Mouse (Mus musculus) granulocyte monocyte progenitor cell, adult 5-6 weeks (primary cell): ENCODE data around the gene Suv39h1. TPM values are rescaled to one million over a fixed set of nuclear protein-coding genes. Genes with fewer than 3 reads are reported as not detected.
A peak's percentile ranks its signal among the peaks of the same experiment; 100 is the strongest.
"Not testable (repeated sequence)": the region's sequence is repeated elsewhere in the genome, so short reads cannot be mapped to it uniquely, and the experiment has no call there.

Experiments used
- ATAC-seq: replicated peaks from 2 replicates; pipeline ENCODE4 v1.8.0; 2016; ENCODE audit warnings: mild to moderate bottlenecking, moderate TSS enrichment, inconsistent platforms; ENCODE audit not compliant: poor library complexity, severe bottlenecking
- total RNA-seq, 2 experiments: library from RNA; stranded (forward) in 1 of 2; stranded (reverse) in 1 of 2; fragments of 200-712, 200-1000 nt in 1 of 2; fragments of >200 nt in 1 of 2; fragmentation: Nextera tagmentation in 1 of 2; gene quantifications; 2 replicates each; pipeline ENCODE4 v1.2.3; 2014 to 2017

Suv39h1 gene
- total RNA-seq, 2 experiments from 2014 or later: 79.8 to 80.1 TPM

DNA sequence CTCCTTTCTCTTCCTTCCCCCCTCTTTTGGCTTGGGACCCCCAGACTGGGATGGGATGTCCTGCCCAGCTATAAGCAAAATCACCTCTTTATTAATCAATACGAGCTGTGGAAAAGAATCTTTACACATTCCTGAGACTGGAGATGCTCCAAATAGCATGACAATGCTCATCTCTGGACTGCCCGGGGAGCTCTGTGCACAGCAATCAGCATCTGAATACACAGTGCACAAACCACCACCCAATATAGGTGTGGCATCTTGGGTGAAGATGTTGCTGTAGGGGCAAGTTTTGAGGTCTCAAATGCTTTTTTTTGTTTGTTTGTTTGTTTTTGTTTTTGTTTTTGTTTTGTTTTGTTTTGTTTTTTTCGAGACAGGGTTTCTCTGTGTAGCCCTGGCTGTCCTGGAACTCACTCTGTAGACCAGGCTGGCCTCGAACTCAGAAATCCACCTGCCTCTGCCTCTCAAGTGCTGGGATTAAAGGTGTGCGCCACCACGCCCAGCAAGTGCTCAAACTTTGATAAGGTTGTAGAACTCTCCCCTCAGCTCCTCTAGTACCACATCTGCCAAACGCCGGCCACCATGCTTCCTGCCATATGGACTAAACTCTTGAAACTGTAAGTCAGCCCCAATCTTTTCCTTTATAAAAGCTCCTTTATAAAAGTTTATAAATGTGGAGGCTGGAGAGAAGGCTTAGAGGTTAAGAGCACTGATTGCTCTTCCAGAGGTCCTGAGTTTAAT, 23.3 kb downstream of the Suv39h1 start:
- not testable (repeated sequence) for ATAC-seq

- peak; percentile 40; the same call in 1 of the 2 replicates for ATAC-seq
Measured at GRCm38 (mm10) chrX:8033009-8033408, 41.6 kb downstream of the Suv39h1 start.

DNA sequence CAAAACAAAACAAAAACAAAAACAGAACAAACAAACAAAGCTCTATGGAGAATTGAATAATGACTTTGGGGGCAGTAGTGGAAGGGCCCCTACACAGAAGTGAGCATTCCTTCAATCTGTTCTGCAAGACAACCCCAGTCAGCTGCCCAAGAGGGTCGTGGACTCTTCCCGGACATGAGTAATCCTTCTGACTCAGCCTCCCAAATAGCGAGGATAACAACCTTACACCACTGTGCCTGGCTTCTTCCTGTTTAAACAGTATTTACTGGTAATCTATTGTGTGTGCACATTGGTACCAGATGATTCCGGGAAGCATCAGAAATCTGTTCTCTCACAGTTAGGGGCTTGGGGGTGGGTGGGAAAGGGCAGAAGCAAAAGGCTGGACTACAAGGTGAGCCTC, 47.7 kb downstream of the Suv39h1 start:
- ATAC-seq: no peak

GRCm38 (mm10) chrX:8024795-8025194, 49.8 kb downstream of the Suv39h1 start:
- no peak for ATAC-seq

DNA sequence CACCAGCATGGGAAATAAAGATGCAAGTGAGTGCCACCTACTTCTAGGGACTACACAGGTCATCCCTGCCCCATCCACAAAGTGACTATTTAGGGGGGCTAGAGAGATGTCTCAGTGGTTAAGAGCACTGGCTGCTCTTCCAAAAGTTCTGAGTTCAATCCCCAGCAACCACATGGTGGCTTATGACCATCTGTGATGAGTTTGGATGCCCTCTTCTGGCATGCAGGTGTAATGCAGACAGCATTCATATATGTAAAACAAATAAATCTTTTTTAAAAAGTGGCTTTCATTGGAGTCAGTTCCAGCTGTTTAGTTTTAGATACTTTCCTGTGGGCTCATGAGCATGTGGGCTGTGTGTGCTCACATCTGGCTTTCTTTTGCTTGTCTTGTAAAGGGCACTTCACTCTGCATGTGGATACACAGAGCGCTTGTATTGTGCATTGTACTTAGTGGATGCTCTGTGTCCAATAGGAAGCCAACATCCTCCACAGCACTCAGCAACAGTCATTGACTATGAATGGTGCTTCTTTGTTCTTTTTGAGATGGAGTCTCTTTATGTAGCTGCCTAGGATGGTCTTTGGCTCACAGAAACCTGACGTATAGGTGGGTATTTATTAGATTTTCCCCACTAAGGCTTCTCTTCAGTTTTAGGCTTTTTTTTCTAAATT, 54.3 kb downstream of the Suv39h1 start:
- ATAC-seq: no peak; the same call in 1 of the 2 replicates

DNA sequence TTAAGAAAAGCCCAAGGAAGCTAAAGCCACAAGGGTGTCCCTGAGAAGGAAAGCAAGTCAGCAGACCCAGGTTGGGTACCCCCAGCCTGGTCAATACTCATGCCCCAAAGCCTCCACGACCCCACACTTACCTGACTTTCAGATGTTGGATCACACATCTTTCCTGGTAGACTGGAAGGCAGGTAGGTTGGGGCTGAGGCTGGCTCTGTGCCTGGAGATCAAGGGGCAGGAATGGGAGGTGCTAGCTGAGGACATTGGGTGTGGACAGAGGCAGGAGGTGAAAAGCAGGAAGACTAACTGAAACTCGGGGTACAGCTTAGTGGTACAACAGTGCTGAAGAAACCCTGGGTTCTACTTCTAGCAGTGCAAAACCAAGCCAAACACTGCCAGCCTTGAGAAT, 56.3 kb downstream of the Suv39h1 start, which contains the start of gene Glod5:
Gene Glod5, minus strand, starts transcription at position 207 of the 400 bp plus-strand sequence.
- ATAC-seq: no peak

- ATAC-seq: peak; percentile 70
Measured at GRCm38 (mm10) chrX:8017142-8017541, 57.4 kb downstream of the Suv39h1 start.

- ATAC-seq: not testable (repeated sequence)
Measured at GRCm38 (mm10) chrX:8015675-8016074, 58.9 kb downstream of the Suv39h1 start.

GRCm38 (mm10) chrX:8013569-8014314, 60.8 kb downstream of the Suv39h1 start:
- no peak for ATAC-seq

GRCm38 (mm10) chrX:8013157-8013556, 61.4 kb downstream of the Suv39h1 start:
- ATAC-seq: no peak

Other genes with a start within 250 kb of the Suv39h1 start
- 44.0 and 47.5 TPM in 2 replicates for gene Otud5, start 233.4 kb downstream of the Suv39h1 start, total RNA-seq (2014; fragmentation: Nextera tagmentation)
- 56.4 and 57.4 TPM in 2 replicates for gene Otud5, start 233.4 kb downstream of the Suv39h1 start, total RNA-seq (2017)
- 6.3 and 7.1 TPM in 2 replicates for gene Pim2, start 196.5 kb downstream of the Suv39h1 start, total RNA-seq (2014; fragmentation: Nextera tagmentation)
- 0.78 and 1.5 TPM in 2 replicates for gene Pim2, start 196.5 kb downstream of the Suv39h1 start, total RNA-seq (2017)
- 18.7 and 35.6 TPM in 2 replicates for gene Slc35a2, start 190.7 kb downstream of the Suv39h1 start, total RNA-seq (2014; fragmentation: Nextera tagmentation)
- 14.6 and 19.6 TPM in 2 replicates for gene Slc35a2, start 190.7 kb downstream of the Suv39h1 start, total RNA-seq (2017)
- 53.9 and 80.4 TPM in 2 replicates for gene Pqbp1, start 175.5 kb downstream of the Suv39h1 start, total RNA-seq (2014; fragmentation: Nextera tagmentation)
- 130 and 144 TPM in 2 replicates for gene Pqbp1, start 175.5 kb downstream of the Suv39h1 start, total RNA-seq (2017)
- gene Timm17b, start 175.4 kb downstream of the Suv39h1 start, total RNA-seq (2014; fragmentation: Nextera tagmentation): 80.9 and 119 TPM in 2 replicates
- gene Timm17b, start 175.4 kb downstream of the Suv39h1 start, total RNA-seq (2017): 62.7 and 111 TPM in 2 replicates
- not detected in 2 replicates for gene Gm10491, start 166.9 kb downstream of the Suv39h1 start, total RNA-seq (2014; fragmentation: Nextera tagmentation)
- gene Gm10491, start 166.9 kb downstream of the Suv39h1 start, total RNA-seq (2017): not detected in 2 replicates
- not detected in 2 replicates for gene Gm10490, start 165.2 kb downstream of the Suv39h1 start, total RNA-seq (2014; fragmentation: Nextera tagmentation)
- not detected in 2 replicates for gene Gm10490, start 165.2 kb downstream of the Suv39h1 start, total RNA-seq (2017)
- gene Pcsk1n, start 154.9 kb downstream of the Suv39h1 start, total RNA-seq (2014; fragmentation: Nextera tagmentation): not detected in 2 replicates
- not detected in 2 replicates for gene Pcsk1n, start 154.9 kb downstream of the Suv39h1 start, total RNA-seq (2017)
- not detected in 2 replicates for gene Eras, start 146.2 kb downstream of the Suv39h1 start, total RNA-seq (2014; fragmentation: Nextera tagmentation)
- not detected in 2 replicates for gene Eras, start 146.2 kb downstream of the Suv39h1 start, total RNA-seq (2017)
- gene Hdac6, start 126.9 kb downstream of the Suv39h1 start, total RNA-seq (2014; fragmentation: Nextera tagmentation): 11.5 and 13.5 TPM in 2 replicates
- 7.5 and 8.0 TPM in 2 replicates for gene Hdac6, start 126.9 kb downstream of the Suv39h1 start, total RNA-seq (2017)
- gene Gata1, start 96.7 kb downstream of the Suv39h1 start, total RNA-seq (2014; fragmentation: Nextera tagmentation): 2.2 and 4.5 TPM in 2 replicates
- 3.6 and 4.2 TPM in 2 replicates for gene Gata1, start 96.7 kb downstream of the Suv39h1 start, total RNA-seq (2017)
- not detected in 2 replicates for gene Glod5, start 56.3 kb downstream of the Suv39h1 start, total RNA-seq (2014; fragmentation: Nextera tagmentation)
- not detected in 2 replicates for gene Glod5, start 56.3 kb downstream of the Suv39h1 start, total RNA-seq (2017)
- 88.2 and 104 TPM in 2 replicates for gene Was, start 15.7 kb upstream of the Suv39h1 start, total RNA-seq (2014; fragmentation: Nextera tagmentation)
- 82.0 and 114 TPM in 2 replicates for gene Was, start 15.7 kb upstream of the Suv39h1 start, total RNA-seq (2017)
- 25.6 and 30.5 TPM in 2 replicates for gene Wdr13, start 58.1 kb upstream of the Suv39h1 start, total RNA-seq (2014; fragmentation: Nextera tagmentation)
- 15.6 and 17.4 TPM in 2 replicates for gene Wdr13, start 58.1 kb upstream of the Suv39h1 start, total RNA-seq (2017)
- gene Rbm3, start 71.1 kb upstream of the Suv39h1 start, total RNA-seq (2014; fragmentation: Nextera tagmentation): 877 and 914 TPM in 2 replicates
- 1,015 and 1,242 TPM in 2 replicates for gene Rbm3, start 71.1 kb upstream of the Suv39h1 start, total RNA-seq (2017)
- gene Tbc1d25, start 101.4 kb upstream of the Suv39h1 start, total RNA-seq (2014; fragmentation: Nextera tagmentation): 6.7 and 10.8 TPM in 2 replicates
- 4.1 and 4.4 TPM in 2 replicates for gene Tbc1d25, start 101.4 kb upstream of the Suv39h1 start, total RNA-seq (2017)
- gene Ebp, start 118.8 kb upstream of the Suv39h1 start, total RNA-seq (2014; fragmentation: Nextera tagmentation): 69.1 and 79.2 TPM in 2 replicates
- gene Ebp, start 118.8 kb upstream of the Suv39h1 start, total RNA-seq (2017): 67.8 and 107 TPM in 2 replicates
- gene Porcn, start 131.8 kb upstream of the Suv39h1 start, total RNA-seq (2014; fragmentation: Nextera tagmentation): not detected in 2 replicates
- gene Porcn, start 131.8 kb upstream of the Suv39h1 start, total RNA-seq (2017): not detected in 2 replicates
- gene Ftsj1, start 177.6 kb upstream of the Suv39h1 start, total RNA-seq (2014; fragmentation: Nextera tagmentation): 32.7 and 34.2 TPM in 2 replicates
- 20.5 and 37.1 TPM in 2 replicates for gene Ftsj1, start 177.6 kb upstream of the Suv39h1 start, total RNA-seq (2017)
- 0.32 TPM in 1 of 2 replicates, not detected in the other for gene Slc38a5, start 196.4 kb upstream of the Suv39h1 start, total RNA-seq (2014; fragmentation: Nextera tagmentation)
- gene Slc38a5, start 196.4 kb upstream of the Suv39h1 start, total RNA-seq (2017): 0.26 TPM in 1 of 2 replicates, not detected in the other